Mouse (Mus musculus) brain, embryonic 14.5 days (tissue): ENCODE data around the gene Celf2.

Source experiments
- CTCF ChIP-seq: fragments of 200-500 bp; IDR thresholded peaks from 2 replicates; pipeline ENCODE4 v1.5.1; 2012; ENCODE audit warnings: inconsistent platforms, mild to moderate bottlenecking, moderate library complexity, borderline replicate concordance; ENCODE audit not compliant: insufficient read depth, insufficient read length; ENCODE audit errors: extremely low read depth
- POLR2A ChIP-seq: fragments of 200-500 bp; IDR thresholded peaks from 2 replicates; pipeline ENCODE4 v1.6.1; 2012; ENCODE audit warnings: mild to moderate bottlenecking, inconsistent platforms, borderline replicate concordance; ENCODE audit not compliant: poor library complexity, insufficient read depth, insufficient read length, severe bottlenecking; ENCODE audit errors: extremely low read depth

- TF ChIP-seq CTCF (no peak), POLR2A (no peak)
These were observed 835.0 kb downstream of the Celf2 start for GRCm38 (mm10) chr2:6674401-6674800.
